Comparison of ENCODE assay signal across 35 mouse cellular contexts in the genomic region with DNA sequence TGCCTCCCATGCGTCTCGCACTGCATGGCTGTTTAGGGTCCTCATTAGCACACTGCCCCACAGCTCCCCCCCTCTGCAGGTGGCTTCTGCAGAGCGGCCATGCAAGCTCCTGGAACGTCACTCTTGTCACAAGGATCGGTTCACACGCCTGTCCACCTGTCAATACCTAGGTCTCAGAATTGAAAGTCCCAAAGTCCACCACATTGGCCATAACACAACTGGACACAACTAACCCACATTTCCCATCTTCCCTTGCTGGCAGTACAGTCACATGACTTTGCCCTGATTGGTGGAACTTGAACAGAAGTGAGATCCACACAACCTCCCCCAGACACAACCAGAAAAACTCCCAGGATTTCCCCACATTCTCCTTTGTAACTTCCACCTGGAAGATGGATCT.
"Had no signal": no experiment of that assay in that cellular context is flagged by ENCODE, and none has a peak within 500 bp of the region (broad histone marks: within the 10 kb centered on the region; RNA-seq: fewer than 3 reads in every experiment).

No protein-coding gene starts in this region.

- H3K27ac ChIP-seq: heart, embryonic 10.5 days; heart, embryonic 13.5 days; heart, embryonic 15.5 days; hindbrain, embryonic 10.5 days; hindbrain, embryonic 12.5 days; hindbrain, embryonic 13.5 days; hindbrain, embryonic 14.5 days; hindbrain, embryonic 15.5 days; hindbrain, postnatal 0 days; intestine, embryonic 15.5 days; kidney, embryonic 15.5 days; kidney, postnatal 0 days; layer of hippocampus, adult 2 months had no signal

- H3K4me3 ChIP-seq: heart, embryonic 10.5 days; heart, embryonic 12.5 days; heart, embryonic 13.5 days; heart, embryonic 15.5 days; hindbrain, embryonic 10.5 days; hindbrain, embryonic 12.5 days; hindbrain, embryonic 13.5 days; hindbrain, embryonic 15.5 days; intestine, embryonic 15.5 days; kidney, embryonic 15.5 days; layer of hippocampus, adult 2 months had no signal

- H3K4me2 ChIP-seq: heart, embryonic 11.5 days; heart, embryonic 12.5 days; heart, embryonic 13.5 days; heart, embryonic 15.5 days; hindbrain, embryonic 12.5 days; hindbrain, embryonic 13.5 days; hindbrain, embryonic 14.5 days; hindbrain, embryonic 15.5 days; intestine, embryonic 15.5 days; kidney, embryonic 15.5 days had no signal

- DNase-seq: heart, postnatal 10 days; heart, postnatal 14 days; heart, postnatal 36 days; heart, postnatal 4 days; kidney, adult 11 months; kidney, adult 18-20 months; kidney, adult 2 months; kidney, adult 8-10 months; kidney, adult 9 months; kidney, postnatal 10 days; kidney, postnatal 14 days; kidney, postnatal 25 days; kidney, postnatal 36 days; kidney, postnatal 4 days; layer of hippocampus, adult 9-11 months; layer of hippocampus, postnatal 36 days had no signal

- H3K27me3 ChIP-seq: heart, embryonic 12.5 days; heart, embryonic 13.5 days; heart, embryonic 15.5 days; hindbrain, embryonic 12.5 days; hindbrain, embryonic 13.5 days; hindbrain, embryonic 15.5 days; intestine, embryonic 15.5 days; kidney, embryonic 15.5 days had no signal

- H3K36me3 ChIP-seq: hindbrain, embryonic 12.5 days; hindbrain, embryonic 13.5 days; hindbrain, embryonic 15.5 days; intestine, embryonic 15.5 days had no signal

- H3K9me3 ChIP-seq: heart, embryonic 10.5 days; heart, embryonic 15.5 days; hindbrain, embryonic 12.5 days; hindbrain, embryonic 13.5 days; hindbrain, embryonic 15.5 days; intestine, embryonic 15.5 days; kidney, embryonic 15.5 days had no signal

- H3K9ac ChIP-seq: heart, embryonic 12.5 days; heart, embryonic 13.5 days; heart, embryonic 15.5 days; hindbrain, embryonic 12.5 days; hindbrain, embryonic 13.5 days; hindbrain, embryonic 14.5 days; hindbrain, embryonic 15.5 days; intestine, embryonic 15.5 days; kidney, embryonic 15.5 days had no signal

- ATAC-seq: hindbrain, embryonic 16.5 days; hindbrain, postnatal 0 days; inflammation-experienced regulatory T-cells, adult 6 months; intestine, embryonic 15.5 days; intestine, embryonic 16.5 days; intestine, postnatal 0 days had no signal
